Mouse (Mus musculus): Measurements from ENCODE around the gene Fam117a. TPM values are rescaled to one million over a fixed set of nuclear protein-coding genes. Genes with fewer than 3 reads are reported as not detected.

Fam117a gene
- polyA plus RNA-seq, 1 experiment: 3.3 TPM

- no peak overlapping the region for H3K4me3 ChIP-seq (ENCODE audit: insufficient read depth, low read length)
- 0 out of 2 replicates have a peak, but pooled peaks cover 2% of the 10 kb centered on the region for H3K4me1 ChIP-seq (ENCODE audit: control insufficient read depth, insufficient read depth, low read length)
- TF ChIP-seq POLR2A (IDR thresholded peaks at IDR 0.05; ENCODE audit: borderline replicate concordance, low read depth, low read length) (no peak), CTCF (IDR thresholded peaks at IDR 0.05; ENCODE audit: low read depth, low read length) (no peak)
- H3K27ac ChIP-seq (ENCODE audit: insufficient read depth, low read depth, low read length): no peak overlapping the region
Observed at GRCm38 (mm10) chr11:95326243-95326642, 10.6 kb upstream of the Fam117a start.

DNA sequence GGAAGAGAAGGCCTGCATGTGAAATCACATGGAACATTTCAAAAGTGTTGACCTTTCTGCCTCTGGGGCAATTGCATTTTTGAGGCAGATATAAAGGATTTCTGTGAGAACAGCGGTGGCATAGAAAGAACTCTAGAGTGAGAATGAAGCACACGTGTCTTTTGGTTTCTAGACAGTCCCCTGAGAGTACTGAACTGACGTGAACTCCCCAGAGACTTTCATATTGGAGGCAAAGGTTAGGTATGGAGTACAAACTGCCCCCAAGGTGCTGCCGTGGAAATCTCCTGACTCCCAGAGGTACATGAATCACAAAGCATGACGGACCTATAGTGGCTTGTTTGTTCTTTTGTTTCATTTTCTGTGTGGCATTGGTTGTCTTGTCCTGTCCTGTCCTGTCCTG is 8.2 kb upstream of the Fam117a start:
- TF ChIP-seq CTCF (IDR thresholded peaks at IDR 0.05; ENCODE audit: low read depth, low read length) (no peak), POLR2A (IDR thresholded peaks at IDR 0.05; ENCODE audit: borderline replicate concordance, low read depth, low read length) (no peak)
- peaks cover 5% of the 10 kb centered on the region; the same call in 1 of the 2 replicates for H3K4me1 ChIP-seq (ENCODE audit: control insufficient read depth, insufficient read depth, low read length)
- no peak overlapping the region for H3K4me3 ChIP-seq (ENCODE audit: insufficient read depth, low read length)
- H3K27ac ChIP-seq (ENCODE audit: insufficient read depth, low read depth, low read length): no peak overlapping the region

- Histone ChIP-seq H3K4me1 (ENCODE audit: control insufficient read depth, insufficient read depth, low read length) (peaks cover 8% of the 10 kb centered on the region; the same call in 1 of the 2 replicates), H3K4me3 (ENCODE audit: insufficient read depth, low read length) (no peak overlapping the region)
Observed at GRCm38 (mm10) chr11:95330662-95331061, 6.2 kb upstream of the Fam117a start.

GRCm38 (mm10) chr11:95333209-95333608 is 3.6 kb upstream of the Fam117a start:
- Histone ChIP-seq H3K4me1 (ENCODE audit: control insufficient read depth, insufficient read depth, low read length) (peaks cover 8% of the 10 kb centered on the region; the same call in 1 of the 2 replicates), H3K27ac (ENCODE audit: insufficient read depth, low read depth, low read length) (no peak overlapping the region)

More at GRCm38 (mm10) chr11:95330662-95331061, 6.2 kb upstream of the Fam117a start:
- no peak for TF ChIP-seq CTCF (IDR thresholded peaks at IDR 0.05; ENCODE audit: low read depth, low read length)
- no peak for TF ChIP-seq POLR2A (IDR thresholded peaks at IDR 0.05; ENCODE audit: borderline replicate concordance, low read depth, low read length)
- no peak overlapping the region for H3K27ac ChIP-seq (ENCODE audit: insufficient read depth, low read depth, low read length)

DNA sequence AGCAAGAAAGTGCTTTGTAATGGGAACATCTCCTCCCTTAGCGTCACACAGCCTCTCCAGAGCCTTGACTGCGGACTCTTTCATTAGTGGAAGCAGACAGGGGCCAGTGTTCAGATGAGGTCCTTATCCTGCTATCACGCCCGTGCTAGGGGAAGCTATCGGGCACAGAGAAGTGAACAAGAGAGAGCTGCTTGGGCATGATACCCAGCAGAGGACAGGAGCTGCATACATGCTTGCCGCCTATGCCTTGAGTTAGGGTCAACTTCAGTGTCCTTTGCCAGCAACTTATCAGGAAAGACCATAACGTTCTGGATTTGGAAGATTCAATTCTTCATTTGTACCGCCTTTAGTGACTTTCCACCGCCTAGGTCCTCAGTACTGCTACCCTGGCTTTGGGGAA is 3.0 kb upstream of the Fam117a start:
- Histone ChIP-seq H3K27ac (ENCODE audit: insufficient read depth, low read depth, low read length) (no peak overlapping the region), H3K4me1 (ENCODE audit: control insufficient read depth, insufficient read depth, low read length) (peaks cover 8% of the 10 kb centered on the region; the same call in 1 of the 2 replicates), H3K4me3 (ENCODE audit: insufficient read depth, low read length) (no peak overlapping the region)
- TF ChIP-seq POLR2A (IDR thresholded peaks at IDR 0.05; ENCODE audit: borderline replicate concordance, low read depth, low read length): no peak
- TF ChIP-seq CTCF (IDR thresholded peaks at IDR 0.05; ENCODE audit: low read depth, low read length): no peak

More at GRCm38 (mm10) chr11:95333209-95333608, 3.6 kb upstream of the Fam117a start:
- TF ChIP-seq CTCF (IDR thresholded peaks at IDR 0.05; ENCODE audit: low read depth, low read length) (no peak), POLR2A (IDR thresholded peaks at IDR 0.05; ENCODE audit: borderline replicate concordance, low read depth, low read length) (no peak)
- H3K4me3 ChIP-seq (ENCODE audit: insufficient read depth, low read length): no peak overlapping the region

- TF ChIP-seq CTCF (IDR thresholded peaks at IDR 0.05; ENCODE audit: low read depth, low read length): no peak
- TF ChIP-seq POLR2A (IDR thresholded peaks at IDR 0.05; ENCODE audit: borderline replicate concordance, low read depth, low read length): no peak
- Histone ChIP-seq H3K4me1 (ENCODE audit: control insufficient read depth, insufficient read depth, low read length) (peaks cover 8% of the 10 kb centered on the region; the same call in 1 of the 2 replicates), H3K4me3 (ENCODE audit: insufficient read depth, low read length) (no peak overlapping the region), H3K27ac (ENCODE audit: insufficient read depth, low read depth, low read length) (no peak overlapping the region)
Observed at GRCm38 (mm10) chr11:95334448-95335060, 2.3 kb upstream of the Fam117a start.

DNA sequence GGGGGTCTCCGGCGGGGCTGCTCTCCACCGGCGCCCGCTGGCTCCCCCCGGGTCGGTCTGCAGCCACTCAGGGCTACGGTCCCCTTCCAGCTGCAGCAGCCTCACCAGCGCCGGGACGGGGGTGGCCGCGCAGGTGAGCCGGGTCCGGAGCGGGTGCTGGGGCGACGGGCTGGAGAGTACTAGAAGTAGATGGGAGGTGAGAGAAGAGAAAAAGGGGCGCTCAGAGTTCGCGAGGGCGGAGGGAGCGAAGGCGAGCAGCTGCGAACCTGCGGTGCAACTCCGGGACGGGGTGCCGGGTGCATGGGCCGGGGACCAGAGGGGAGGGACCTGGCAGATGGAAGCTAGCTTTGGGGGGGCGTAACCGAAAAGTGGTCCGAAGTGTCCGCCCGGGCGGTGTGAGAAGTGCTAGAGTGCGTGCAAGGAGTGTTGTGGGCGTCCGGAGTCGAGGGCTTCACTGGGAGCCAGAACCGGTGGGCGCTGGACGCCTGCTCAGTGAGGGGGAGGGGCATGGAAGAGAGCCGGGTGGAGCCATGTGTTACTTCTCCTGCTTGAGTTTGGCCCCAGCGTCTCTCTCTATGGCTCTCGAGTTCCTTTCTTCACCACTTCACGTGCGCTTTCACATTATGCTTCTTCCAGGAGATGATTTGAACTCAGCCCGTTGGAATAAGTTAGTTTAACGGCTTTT is 453 bp downstream of the Fam117a start:
- H3K27ac ChIP-seq (ENCODE audit: insufficient read depth, low read depth, low read length): no peak overlapping the region
- peaks cover 6% of the 10 kb centered on the region; the same call in 1 of the 2 replicates for H3K4me1 ChIP-seq (ENCODE audit: control insufficient read depth, insufficient read depth, low read length)
- H3K4me3 ChIP-seq (ENCODE audit: insufficient read depth, low read length): peak overlapping the region; percentile 74
- no peak for TF ChIP-seq POLR2A (IDR thresholded peaks at IDR 0.05; ENCODE audit: borderline replicate concordance, low read depth, low read length)

GRCm38 (mm10) chr11:95337846-95338342 is 1.1 kb downstream of the Fam117a start:
- H3K4me3 ChIP-seq (ENCODE audit: insufficient read depth, low read length): peak overlapping the region; percentile 74
- H3K27ac ChIP-seq (ENCODE audit: insufficient read depth, low read depth, low read length): no peak overlapping the region
- peaks cover 6% of the 10 kb centered on the region; the same call in 1 of the 2 replicates for H3K4me1 ChIP-seq (ENCODE audit: control insufficient read depth, insufficient read depth, low read length)
- TF ChIP-seq POLR2A (IDR thresholded peaks at IDR 0.05; ENCODE audit: borderline replicate concordance, low read depth, low read length) (no peak), CTCF (IDR thresholded peaks at IDR 0.05; ENCODE audit: low read depth, low read length) (no peak)

DNA sequence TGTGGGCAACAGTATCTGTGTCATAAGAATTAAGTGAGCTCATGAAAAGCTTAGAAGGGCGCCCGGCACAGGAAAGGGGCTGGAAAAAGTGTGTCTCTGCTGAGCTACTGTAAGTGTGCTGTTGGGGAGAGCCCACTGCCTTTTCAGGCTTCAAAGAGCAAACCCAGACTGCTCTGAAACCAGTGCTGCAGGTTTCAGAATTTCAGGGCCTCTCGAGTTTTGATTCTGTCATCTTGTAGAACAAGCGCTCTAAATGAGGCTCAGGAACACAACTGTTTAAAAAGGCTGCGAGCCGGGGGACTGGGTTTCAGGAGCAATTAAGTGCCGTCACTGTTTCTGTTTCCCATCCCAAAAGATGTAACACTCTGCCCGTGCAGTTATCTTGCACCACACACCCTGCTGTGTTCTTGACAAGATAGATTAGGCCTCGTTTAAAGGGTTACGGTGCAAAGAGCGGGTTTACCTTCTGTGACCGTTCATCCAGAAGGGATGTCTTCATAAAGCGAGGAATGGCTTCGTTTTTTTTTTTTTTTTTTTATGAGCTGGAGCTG is 2.7 kb downstream of the Fam117a start:
- Histone ChIP-seq H3K4me1 (ENCODE audit: control insufficient read depth, insufficient read depth, low read length) (no peaks in the 10 kb centered on the region), H3K4me3 (ENCODE audit: insufficient read depth, low read length) (no peak overlapping the region), H3K27ac (ENCODE audit: insufficient read depth, low read depth, low read length) (no peak overlapping the region)
- TF ChIP-seq POLR2A (IDR thresholded peaks at IDR 0.05; ENCODE audit: borderline replicate concordance, low read depth, low read length) (no peak), CTCF (IDR thresholded peaks at IDR 0.05; ENCODE audit: low read depth, low read length) (no peak)

GRCm38 (mm10) chr11:95340259-95340658 is 3.4 kb downstream of the Fam117a start:
- no peaks in the 10 kb centered on the region for H3K4me1 ChIP-seq (ENCODE audit: control insufficient read depth, insufficient read depth, low read length)
- H3K27ac ChIP-seq (ENCODE audit: insufficient read depth, low read depth, low read length): no peak overlapping the region
- no peak overlapping the region for H3K4me3 ChIP-seq (ENCODE audit: insufficient read depth, low read length)
- TF ChIP-seq POLR2A (IDR thresholded peaks at IDR 0.05; ENCODE audit: borderline replicate concordance, low read depth, low read length) (no peak), CTCF (IDR thresholded peaks at IDR 0.05; ENCODE audit: low read depth, low read length) (no peak)

All from bone marrow macrophage, adult 2 months (primary cell).